Mouse (Mus musculus) lung, postnatal 36 days (tissue): ENCODE results near the gene Emid1.
A peak's percentile ranks its signal among the peaks of the same experiment; 100 is the strongest.
"Not testable (repeated sequence)": the region's sequence is repeated elsewhere in the genome, so short reads cannot be mapped to it uniquely, and the experiment has no call there.

Source experiments
- DNase-seq: peaks from one replicate; pipeline ENCODE4 v3.0.0; 2022; ENCODE audit warnings: mixed read lengths

Emid1 gene

GRCm38 (mm10) chr11:5102384-5102783 lies 49.7 kb downstream of the Emid1 start:
- DNase-seq = no peak

GRCm38 (mm10) chr11:5101641-5102040 lies 50.4 kb downstream of the Emid1 start:
- no peak for DNase-seq

GRCm38 (mm10) chr11:5100801-5101200 lies 51.3 kb downstream of the Emid1 start:
- DNase-seq = no peak

GRCm38 (mm10) chr11:5100283-5100682 lies 51.8 kb downstream of the Emid1 start:
- no peak for DNase-seq

DNA sequence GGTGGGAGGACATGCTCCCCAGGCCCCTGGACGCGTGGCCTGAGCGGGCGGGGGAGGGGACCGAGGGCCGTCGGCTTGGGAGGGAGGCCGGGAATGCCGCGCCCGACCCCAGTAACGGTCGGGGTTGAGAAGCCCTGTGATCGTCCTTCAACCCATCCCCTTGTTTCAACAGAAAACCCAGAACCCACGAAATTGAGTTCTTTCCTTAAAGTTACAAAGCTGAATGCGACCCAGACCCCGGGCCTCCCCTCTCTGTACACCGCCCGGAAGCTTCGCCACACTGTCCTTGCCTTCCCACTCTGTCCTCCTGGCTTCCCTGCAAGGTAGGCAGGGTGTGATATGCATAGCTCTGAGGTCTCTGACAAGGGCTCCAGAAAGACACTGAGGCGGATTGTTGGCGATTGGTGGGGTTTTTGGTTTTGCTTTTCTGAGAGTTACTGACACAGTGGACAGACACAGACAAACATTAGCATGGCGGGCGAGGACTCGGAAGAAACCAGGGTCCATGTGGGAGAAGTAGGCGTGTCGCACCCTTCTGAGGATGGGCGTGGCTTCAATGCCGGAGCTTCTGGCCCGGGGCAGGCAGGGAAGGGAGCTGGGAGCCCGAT lies 52.4 kb downstream of the Emid1 start:
- DNase-seq = peak; percentile 93

DNA sequence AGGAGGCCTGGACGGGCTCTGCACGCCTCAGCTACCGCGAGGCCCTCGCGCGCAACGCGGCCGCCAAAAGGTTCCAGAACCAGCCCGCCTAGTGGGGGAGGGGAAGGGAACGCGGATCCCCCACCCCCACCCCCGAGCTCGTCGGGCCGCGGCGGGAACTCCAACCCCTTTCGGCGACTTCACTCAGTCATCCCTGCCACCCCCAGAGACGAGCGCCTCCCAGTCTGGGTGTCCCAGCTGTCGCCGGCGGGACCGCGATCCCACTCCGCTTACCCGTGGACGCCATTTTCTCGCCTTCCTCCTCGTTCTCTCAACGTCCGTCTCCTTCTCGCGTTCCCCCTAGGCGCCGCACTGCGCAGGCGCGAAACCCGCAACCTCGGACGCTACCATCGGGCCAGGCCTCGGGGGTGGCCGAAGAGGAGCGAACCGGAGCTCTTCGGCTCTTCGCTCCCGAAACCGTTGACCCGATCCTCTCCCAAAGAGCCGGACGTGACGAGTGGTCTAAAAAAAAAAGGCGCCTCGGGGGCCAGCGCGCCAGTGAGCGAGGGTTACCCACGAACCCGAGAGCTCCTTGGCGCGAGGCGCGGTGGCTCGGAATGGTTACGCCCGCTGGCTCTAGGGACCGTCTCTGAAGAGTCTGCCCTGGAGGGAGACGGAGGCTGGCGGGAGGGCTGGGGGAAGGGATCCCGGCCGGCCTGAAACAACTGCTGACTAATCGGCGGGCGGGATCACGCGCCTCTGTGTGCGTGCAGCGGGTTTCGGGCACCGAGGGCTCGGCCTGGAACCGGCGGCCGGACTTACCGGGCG lies 53.1 kb downstream of the Emid1 start, which contains the start of the genes Rhbdd3 and Ewsr1:
Rhbdd3 (plus strand) TSS at position 191 of the 807 bp plus-strand sequence.
Ewsr1 (minus strand) TSS at position 531 of the 807 bp plus-strand sequence.
- DNase-seq = peak; percentile 96

GRCm38 (mm10) chr11:5098035-5098735 lies 53.9 kb downstream of the Emid1 start:
- peak; percentile 44 for DNase-seq

DNA sequence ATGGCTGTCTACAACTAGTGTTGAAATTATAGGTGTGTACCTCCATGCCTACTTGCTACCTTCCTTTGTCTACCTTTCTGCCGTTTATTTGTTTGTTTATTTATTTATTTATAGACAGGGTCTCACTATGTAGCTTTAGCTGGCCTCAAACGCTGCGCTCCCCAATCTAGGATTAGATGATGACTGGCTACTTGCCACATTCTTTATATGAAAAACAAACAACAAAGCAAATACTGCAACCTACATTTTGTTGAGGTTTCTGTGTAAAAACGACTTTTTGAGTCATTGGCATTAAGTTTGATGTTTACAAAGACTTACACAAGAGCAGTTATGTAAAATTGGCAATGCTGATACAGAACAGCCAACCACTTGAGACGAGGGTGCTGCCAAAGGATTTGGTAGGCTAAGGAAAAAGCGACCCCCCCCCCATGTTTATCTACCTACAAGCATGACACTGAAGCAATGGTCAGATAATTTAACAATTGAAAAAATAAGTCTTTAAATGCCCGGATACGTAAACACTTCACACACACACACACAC lies 55.5 kb downstream of the Emid1 start:
- DNase-seq = no peak

- no peak for DNase-seq
These were observed 56.2 kb downstream of the Emid1 start for GRCm38 (mm10) chr11:5095877-5096276.

DNA sequence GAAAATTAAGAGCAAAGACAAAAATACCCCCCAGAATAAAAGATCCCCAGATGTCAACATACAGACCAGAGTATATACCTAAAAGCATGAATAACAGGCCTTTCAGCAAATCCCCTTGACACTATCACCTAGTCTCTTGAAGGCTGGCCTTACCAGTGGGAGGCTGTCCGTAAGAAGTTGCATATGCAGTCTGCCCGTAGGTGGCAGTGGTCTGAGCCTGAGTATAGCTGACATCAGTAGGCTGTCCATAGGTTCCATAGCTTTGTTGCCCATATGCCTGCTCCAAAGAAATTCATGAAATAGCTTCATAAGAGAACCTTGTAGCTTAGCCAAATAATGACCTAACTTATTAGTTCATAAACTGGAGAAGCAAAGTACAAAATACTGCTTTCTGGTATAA lies 60.4 kb downstream of the Emid1 start:
- DNase-seq = peak; percentile 30

GRCm38 (mm10) chr11:5089147-5089546 lies 62.9 kb downstream of the Emid1 start:
- DNase-seq = no peak

DNA sequence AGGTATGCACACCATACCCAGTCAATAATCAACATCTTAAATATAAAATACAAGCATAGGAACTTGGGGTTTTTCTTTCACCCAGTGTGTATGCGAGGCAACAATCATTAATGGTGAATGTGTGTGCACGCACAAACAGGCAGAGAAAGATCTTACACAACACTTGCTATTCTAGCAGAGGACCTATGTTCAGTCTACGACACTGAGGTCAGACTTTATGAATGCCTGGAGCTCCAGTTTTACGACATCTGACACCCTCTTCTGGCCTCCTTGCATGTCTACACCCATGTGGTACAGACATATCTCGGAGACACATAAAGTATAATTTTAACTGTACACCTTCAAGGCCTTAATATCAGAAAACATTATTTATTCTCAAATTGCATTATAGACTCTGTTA lies 75.2 kb downstream of the Emid1 start:
- DNase-seq = not testable (repeated sequence)

DNA sequence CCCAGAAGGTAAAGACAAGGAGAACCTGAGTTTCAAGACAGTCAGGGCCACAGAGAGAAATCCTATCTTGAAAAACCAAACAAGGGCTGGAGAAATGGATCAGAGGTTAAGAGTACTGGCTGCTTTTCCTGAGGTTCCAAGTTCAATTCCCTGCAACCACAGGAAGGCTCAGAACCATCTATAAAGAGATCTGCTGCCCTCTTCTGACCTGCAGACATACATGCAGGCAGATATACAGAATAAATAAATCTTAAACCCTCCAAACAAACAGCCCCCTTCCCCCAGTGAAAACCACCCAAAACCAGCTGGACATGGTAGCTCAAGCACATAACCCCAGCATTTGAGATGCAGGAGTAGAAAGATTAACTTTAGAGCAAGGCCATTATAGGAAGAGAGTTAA lies 76.3 kb downstream of the Emid1 start:
- no peak for DNase-seq

GRCm38 (mm10) chr11:5074882-5075281 lies 77.2 kb downstream of the Emid1 start:
- DNase-seq = peak; percentile 59

DNA sequence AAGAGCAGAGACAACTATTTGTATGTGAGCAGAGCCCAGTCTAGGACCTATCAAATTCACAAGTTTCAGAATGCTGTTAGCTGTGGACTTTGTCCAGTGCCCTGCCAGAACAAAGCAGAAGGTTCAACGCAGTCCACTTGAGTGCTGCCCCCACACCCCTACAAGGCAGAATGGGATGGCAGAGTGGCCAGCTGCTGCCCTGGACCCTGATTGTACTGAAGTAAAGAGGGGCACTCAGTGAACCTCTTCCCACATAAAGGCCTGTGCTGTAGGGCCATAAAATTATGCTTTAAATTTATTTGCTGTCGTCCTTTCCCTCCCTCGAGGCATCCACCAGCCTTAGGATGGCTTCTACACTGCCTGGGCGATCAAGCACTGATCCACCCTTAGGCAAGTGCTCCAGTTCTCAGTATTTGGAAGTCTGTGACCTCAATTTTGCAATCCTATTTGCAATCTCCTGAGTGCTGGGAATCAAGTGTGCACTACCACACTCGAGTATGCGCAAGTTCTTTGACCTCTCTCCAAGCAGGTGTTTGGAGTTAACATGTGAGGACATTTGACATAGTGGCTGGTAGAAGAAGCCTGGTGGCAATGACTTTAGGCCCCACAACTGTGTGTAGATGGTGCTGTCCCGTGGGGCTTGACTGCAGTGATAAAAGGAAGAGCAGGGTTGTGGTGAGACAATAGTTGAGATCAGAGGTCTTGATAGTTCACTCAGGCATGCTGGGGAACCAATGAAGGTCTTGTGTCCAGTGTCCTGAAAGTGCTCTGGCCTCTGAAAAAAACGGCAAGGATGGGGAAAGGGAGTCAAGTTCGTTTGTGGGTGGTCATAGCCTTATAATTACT lies 83.7 kb downstream of the Emid1 start:
- DNase-seq = peak; percentile 77

- no peak for DNase-seq
These were observed 85.0 kb downstream of the Emid1 start for GRCm38 (mm10) chr11:5067063-5067462.

DNA sequence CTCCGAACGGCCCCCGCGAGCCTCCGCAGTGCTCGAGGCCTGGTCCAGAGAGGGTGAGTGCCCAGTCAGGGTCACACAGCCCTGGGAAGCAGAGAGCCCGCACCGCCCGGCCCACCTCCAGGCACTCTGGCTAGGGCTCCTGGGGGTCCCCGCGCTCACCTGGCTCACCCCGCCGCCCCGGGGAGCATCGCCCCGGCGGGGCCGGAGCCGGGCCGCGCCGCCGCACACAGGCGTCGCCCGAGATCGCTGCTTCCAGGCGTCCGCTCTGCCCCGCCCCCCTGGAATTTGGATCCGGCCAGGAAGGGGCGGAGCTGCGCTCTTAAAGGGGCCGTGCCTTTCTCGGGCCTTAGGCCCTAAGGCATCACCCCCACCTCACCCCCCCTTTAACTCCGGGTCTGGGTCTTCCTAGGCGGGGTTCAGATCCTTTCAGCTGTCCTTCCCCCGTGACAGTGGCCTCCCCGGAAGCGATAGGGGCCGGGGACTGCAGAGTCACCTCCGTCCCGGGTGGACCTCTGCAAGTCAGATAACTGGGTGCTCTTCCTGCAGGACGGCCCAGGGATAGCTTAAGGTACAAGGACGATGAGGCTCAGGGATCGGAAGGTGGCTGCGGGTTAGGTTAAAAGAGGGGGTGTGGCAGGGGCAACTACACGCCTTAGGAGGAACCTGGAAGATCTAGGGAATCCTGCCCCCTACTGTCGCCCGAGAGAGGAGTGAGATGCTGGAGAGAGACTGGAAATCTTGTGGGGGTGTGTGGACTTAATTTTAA lies 86.8 kb downstream of the Emid1 start, which contains the start of gene Gas2l1:
Gas2l1 (minus strand) TSS at position 272 of the 766 bp plus-strand sequence.
- peak; percentile 95 for DNase-seq

GRCm38 (mm10) chr11:5064282-5065055 lies 87.6 kb downstream of the Emid1 start:
- DNase-seq = peak; percentile 38

- DNase-seq = no peak
These were observed 88.3 kb downstream of the Emid1 start for GRCm38 (mm10) chr11:5063561-5064281.
